Mouse (Mus musculus) urinary bladder, adult 18-20 months (tissue): ENCODE data around the gene Mylk2.
A peak's percentile ranks its signal among the peaks of the same experiment; 100 is the strongest.

Experiments
- DNase-seq, 2 experiments: peaks; one replicate each; pipeline ENCODE4 v3.0.0; 2022; ENCODE audit warnings: low spot score in 2 of 2, mixed read lengths in 2 of 2

Gene Mylk2

DNA sequence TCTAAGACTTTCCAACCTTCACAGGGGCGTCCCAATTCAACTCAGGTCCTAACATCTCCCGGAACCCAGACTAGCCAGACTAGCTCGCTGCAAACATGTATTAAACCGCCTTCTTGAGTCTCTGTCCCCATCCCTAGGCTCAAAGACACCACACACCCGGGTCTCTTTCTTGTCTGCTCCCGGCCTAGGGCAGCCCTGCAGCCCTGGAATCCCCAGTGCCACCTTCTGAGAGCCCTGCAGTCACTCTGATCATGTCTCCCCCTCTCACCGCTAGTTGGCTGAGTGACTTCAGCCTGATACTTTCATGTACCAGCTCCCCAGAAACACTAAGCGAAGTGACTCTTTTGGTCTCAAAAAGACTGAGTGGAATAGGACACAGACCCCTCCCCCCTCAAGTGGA is 32.4 kb downstream of the Mylk2 start:
- no peak for DNase-seq

DNA sequence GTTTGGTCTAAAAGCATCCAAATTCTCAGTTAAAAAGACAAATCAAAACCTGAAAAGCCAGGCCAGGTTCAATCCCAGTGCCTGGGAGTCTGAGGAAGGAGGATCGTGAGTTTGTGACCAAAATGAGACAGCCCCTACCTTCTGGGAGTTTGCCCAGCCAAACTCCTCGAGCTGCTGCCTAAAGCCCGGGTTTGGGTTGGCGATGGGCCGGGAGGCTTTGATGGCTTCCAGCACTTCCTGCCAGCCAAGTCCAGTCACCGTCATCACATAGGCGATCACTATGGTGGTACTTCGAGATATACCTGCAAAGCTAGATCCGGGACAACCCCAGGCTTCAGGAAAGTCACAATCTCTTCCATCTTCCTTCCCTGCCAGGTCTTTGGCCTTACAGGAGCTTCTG is 32.9 kb downstream of the Mylk2 start:
- DNase-seq: no peak

DNA sequence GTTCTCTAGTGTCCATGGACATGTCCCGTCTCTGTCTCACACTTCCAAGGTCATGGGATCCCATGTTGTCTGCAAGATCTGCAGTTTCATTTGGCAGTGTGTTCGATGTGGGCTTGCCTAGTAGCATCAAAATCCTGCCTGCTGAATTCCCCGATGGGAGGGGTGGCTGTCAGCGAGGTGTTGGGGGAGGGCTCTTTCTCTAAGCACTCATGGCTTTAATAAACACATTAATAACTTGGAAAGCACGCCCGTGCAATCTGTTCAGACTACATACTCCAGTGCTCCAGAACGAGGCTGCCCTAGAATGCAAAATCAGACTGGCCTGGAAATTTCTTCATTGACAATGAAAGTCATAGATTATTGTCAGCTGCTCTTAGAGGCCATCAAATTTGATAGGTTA is 35.9 kb downstream of the Mylk2 start:
- DNase-seq: no peak

DNA sequence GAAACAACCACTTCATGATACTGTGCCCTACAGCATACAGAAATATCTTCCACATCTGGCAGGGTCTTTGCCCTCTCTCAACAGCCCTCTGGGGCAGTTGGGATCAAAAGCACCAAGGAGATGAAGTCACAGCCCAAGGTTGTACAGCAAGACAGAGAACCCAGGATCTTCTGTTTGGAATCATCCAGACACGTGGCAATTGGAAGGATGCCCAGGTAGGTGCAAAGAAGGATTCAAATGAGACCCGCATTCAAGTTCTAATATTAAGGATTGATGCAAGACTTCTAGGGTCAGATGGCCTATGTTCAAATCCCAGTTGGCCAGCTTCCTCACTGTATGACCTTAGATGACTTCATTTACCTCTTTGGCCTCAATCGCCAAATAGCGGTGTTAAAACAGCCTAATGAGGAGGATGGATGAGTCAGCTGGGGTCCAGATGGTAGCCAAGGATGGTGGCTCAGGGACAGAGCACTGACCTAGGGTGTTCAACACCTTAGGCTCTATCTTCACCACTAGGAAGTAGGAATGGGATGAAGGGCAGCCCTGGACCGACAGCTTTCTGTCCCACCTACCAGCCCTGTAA is 37.4 kb downstream of the Mylk2 start:
- DNase-seq: no peak

DNA sequence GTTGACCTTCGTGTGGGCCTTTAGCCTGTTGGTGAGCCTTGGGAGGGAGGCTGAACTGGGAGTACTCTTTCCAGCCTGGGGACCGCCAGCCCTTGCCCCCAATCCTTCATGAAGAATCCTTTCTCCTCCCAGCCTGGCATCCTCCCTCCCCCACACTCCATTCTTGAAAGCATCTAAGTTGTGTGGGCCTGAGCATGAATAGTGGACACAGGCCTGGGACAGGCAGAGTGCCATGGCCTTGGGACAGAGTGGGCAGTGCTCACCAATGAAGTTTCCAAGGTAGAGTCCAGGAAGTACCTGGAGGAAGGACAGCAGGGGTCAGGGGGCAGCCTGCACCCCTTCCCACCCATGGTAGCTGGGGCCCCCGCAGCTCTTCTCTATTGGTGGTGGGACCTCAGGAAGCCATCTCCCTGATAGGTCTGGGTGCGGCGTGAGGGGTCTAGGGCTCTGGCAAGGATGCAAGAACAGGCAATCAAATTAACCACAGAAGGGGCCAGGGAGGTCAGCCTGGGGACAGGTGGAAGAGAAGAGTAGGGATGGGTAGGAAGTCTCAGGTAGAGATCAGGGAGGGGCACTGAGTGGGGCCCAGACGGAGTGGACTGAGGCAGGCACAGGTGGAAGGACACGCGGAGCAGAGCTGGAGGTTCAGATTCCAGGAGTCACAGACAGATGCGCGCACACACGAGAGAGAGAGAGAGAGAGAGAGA is 39.4 kb downstream of the Mylk2 start:
- DNase-seq: no peak

DNA sequence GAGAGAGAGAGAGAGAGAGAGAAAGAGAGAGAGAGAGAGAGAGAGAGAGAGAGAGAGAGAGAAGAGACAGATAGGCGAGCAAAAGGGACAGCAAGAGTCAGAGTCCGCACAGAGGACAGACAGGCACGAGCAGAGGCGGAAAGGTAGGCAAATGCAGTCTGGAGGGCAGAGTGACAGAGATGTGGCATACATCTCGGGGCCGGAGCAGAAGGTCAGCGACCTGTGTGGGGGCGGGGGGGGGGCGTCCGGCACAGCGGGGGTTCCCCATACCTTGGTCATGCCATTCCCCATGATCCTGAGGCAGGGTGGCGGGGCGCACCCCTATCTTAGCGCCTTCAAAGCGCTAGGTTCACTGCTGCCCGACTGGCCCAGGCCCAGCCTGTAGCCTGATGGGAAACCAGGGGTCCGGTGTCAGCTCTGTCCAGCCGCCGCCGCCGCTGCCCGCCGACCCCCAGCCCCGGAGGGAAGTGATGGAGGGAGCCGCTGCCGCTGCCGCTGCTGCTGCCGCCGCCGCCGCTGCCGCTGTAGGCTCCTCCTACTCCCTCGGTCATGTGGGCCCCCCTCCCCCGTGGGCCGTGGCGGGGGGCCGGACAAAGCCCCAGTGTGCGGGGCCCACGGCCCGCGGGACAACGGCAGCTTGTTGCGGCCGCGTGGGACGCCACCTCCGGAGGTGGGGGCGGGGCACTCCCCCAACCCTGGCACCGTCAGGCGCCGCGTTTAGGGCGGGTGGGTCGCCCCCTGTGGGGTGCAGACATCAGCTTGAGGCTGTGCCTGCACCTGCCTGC is 40.1 kb downstream of the Mylk2 start, which contains the start of gene Dusp15:
Dusp15 (minus strand) TSS at position 634 of the 785 bp plus-strand sequence.
- no peak for DNase-seq

DNA sequence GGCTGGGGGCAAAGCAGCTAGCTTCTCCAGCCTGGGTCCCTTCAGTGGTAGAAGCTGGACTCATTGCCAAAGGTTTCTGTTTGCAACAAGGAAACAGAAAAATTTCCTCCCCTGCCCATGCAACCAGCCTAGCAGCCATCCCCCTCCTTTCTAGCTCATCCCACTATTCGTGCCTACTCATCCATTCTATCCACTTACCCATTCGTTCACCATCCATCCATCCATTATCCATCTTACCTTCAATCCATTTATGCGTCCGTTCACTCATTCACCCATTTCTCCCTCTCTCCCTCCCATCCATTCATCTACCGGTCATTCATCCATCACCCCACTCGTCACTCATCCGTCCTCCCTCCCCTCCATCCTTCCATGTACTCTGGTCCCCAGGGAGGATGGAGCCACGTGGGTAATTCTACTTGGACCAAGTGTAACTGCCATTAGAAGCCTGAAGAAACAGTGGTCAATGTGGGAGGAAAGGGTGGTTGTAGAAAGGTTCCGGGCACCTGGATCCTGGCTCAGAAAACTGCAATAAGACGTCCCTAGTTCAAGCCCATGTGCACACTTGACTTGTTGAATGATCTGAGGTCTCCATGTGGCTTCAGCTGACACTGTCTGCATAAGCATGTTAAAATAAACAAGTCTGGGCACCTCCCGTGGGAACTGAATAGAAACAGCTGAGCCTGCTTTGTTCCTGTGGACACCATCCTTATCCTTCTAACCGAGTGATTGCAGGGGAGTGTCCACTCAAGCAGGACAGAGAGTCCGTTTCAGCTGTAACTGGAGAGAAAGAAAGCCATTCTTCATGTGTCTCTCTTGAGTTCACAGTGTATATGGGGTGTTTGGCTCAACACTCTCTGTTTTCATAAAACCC is 40.9 kb downstream of the Mylk2 start:
- no peak for DNase-seq

DNA sequence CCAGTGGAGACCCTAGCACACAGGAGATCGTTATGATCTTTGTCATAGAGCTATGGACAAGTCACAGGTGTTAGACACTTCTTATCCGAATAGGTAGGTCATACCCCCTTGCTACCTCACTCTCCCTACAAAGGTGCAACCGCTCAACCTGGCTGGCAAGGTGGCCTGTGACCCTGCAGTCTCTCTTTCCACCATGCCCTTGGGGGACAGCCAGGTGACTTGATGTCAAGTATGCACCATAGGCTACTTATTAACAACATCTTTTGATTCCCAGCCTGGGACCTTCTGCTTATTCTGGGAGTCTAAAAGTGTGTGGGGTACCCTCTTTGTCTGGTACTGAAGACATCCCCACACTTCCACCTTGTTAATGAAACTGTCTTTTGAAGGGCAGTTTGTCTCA is 47.0 kb downstream of the Mylk2 start:
- DNase-seq: no peak

DNA sequence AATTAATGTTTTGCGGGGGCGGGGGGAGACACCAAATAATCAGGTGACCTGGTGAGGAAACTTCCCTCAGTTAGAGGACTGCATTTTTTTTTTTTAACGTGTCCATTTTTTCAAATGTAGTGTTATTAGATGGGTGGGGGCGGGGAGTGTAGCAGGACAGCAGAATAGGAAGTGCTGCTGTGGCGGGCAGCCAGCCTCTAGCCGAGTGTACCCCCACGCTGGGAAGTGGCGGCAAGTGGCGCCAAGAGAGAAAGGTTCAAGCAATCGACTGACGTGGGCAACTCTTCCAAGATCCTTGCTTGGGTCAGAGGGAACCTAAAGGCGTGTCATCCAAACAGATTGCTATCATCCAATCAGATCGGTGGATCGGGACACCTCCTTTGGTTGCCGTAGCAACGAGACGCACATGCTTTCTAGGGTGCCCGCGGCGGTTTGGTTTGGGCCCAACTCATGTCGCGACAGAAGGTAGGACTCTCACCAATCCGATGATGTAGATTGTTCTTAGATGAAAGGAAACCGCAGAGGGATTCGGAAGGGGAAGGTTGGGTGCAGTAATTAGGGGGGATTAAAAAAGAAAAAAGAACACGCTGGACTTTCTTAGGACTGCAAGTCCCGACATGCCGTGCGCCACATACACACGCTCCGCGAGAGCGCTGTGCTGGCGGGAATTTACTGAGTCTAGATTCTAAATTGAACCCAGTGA is 51.1 kb downstream of the Mylk2 start, which contains the start of gene Ttll9:
Ttll9 (plus strand) TSS at position 395 of the 703 bp plus-strand sequence.
- DNase-seq: peak; percentile 41 to 55

DNA sequence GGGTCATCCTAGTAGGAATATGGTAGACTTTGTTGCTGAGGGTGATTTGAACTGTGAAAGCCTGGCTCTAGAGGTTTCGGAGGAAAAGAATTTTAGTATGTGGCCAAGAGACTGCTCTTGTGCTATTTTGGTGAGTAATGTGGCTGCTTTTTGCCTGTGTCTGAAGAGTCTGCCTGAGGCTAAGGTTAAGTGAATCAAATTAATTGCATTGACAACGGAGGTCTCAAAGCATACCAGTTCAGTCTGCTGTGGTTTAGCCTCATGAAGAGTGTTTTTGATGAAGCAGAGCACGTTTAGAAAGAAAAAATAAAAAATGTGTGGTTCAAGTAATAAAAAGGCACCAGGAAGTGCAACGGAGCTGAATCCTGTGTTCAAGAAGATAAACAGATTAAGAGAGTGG is 54.4 kb downstream of the Mylk2 start:
- DNase-seq: no peak
